Mouse (Mus musculus) left cerebral cortex, adult 8-10 months (tissue): ENCODE measurements around the gene Slc29a2. TPM values are rescaled to one million over a fixed set of nuclear protein-coding genes. Genes with fewer than 3 reads are reported as not detected.

Experiments used
- DNase-seq, 2 experiments: peaks; one replicate each; pipeline ENCODE4 v3.0.0; 2022; ENCODE audit warnings: low spot score in 2 of 2
- total RNA-seq, 4 experiments: library from RNA; stranded (reverse); gene quantifications; 2 replicates each; pipeline ENCODE4 v1.2.4; 2022

Gene Slc29a2
- total RNA-seq, 4 experiments from 2014 or later, result 11.6 to 17.6 (median 13.5) TPM

DNA sequence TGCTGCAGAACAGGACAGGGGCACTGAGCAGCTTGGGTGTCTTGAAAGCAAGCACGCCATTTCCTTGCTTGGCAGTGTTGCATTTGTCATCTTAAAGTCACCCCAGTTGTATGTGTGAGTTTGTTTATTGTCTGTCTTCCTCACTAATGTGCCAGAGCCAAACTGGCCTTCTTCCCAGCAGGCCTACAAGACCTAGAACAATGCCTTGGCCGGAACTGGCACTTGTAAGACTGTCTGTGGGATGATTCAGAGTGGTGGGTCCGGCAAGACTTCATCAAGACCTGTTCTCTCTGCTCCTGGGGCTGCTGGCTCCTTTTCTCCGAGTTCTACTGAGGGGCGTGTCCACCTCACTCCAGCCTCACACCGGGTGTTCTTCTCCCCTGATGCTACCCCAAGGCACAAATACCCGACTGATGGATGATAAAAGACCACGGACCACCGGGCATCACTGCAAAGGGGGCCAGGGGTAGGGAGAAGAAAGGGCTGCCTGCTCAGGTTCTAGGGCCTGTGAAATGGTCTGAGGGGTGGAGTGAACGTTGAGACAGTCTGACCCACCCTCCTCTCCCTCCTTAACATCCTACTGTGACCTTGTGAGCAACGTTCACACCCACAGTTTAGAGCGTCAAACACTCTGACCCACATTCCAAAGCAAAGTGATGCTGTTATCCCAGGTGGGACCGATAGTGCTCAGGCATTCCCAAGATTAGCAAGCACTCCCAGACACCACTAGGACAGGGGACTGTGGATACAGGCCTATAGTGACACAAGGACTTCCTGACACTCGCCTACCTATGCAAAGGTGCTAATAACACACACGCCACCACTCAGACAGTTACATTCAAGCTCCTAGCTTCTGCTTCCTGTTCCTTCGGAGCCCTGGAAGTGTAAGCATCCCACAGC lies 34.5 kb downstream of the Slc29a2 start:
- DNase-seq, result peak in 1 of 2 experiments; percentile 21

DNA sequence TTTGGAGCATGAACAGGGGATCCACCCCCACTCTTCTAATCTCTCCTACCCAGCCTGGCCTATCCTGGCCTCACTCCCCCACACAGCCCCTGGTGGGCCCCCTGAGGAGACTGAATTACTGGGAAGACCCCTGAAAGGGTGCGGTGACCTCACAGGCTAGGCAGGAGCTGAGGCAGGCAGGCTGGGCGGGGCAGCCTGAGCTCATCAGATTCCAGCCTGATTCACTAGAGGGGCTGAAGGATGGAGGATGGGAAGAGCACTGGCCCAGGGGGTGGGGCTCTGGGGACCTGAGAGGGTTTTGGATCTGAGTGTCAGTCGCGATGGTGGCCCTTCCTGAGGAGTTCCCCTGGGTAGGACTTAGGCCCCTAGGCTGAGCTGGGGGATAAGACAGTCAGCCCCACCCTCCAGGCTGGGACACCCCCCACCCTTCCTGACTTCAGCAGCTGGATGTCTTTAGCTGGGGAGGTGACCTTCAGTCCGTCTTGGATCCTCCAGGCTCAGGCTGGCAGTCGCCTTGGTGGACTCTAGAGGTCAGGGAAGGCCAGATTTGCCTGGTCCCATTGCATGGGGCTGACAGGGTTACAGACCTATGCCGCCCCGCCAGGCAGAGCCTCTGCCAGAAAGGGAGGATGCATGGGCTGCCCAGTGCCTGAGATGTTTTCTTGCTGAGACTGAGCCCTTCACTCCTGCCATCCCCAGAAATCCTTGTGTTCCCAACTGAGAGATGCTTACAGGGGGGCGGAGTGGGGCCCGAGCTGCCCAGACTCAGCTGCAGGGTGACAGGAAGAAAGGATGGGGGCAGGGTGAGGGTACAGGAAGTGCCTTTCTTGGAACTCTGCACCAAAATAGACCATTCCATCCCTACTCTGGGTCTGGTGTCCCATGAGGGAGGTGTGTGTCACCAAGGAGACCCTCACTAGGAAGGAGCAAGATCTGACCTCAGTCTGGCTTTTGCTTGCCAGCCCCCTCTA lies 35.4 kb downstream of the Slc29a2 start:
- DNase-seq, result no peak

DNA sequence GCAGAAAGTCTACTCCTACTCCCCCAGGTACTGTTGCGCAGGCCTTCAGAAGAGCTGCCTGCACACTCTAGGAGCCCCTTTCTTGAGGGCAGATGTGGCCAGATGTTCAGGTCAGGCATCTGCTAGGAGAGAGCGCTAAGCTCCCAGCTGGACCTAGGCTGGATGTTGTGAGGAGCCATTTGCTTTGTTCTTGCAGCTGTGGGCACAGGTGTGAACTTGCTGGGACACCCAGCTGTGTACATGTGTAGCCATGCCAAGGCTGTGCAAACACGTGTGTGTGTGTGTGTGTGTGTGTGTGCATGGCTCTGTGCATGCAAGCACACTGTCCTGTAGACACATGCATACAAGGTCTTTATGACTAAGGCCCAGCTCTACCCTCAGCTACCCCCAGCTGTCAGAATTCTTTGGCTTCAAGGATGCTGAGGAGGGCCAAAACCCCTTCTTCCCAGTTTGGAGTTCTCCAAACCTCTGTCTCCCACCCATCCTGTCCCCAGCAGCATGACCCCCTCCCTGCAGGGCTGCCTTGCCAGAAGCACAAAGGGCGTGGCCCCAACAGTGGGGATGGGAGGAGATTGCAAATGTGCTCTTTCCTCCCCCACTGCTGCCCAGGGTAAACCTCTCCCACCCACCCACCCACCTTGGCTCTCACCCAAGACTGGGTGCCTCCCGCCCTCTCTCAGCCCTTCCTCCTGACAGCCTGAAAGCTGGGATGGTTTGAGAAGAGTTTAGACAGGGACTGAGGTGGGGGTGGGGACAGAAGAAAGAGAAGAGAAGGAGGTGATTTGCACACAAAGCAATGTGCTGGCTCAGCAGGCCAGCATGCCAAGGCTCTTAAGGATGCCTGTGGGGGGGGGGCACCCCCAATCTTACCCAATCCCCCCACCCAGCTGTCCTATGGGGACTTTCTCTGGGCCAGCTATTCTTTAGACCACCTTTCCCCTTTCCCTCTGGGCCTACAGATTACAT lies 37.0 kb downstream of the Slc29a2 start:
- no peak for DNase-seq

DNA sequence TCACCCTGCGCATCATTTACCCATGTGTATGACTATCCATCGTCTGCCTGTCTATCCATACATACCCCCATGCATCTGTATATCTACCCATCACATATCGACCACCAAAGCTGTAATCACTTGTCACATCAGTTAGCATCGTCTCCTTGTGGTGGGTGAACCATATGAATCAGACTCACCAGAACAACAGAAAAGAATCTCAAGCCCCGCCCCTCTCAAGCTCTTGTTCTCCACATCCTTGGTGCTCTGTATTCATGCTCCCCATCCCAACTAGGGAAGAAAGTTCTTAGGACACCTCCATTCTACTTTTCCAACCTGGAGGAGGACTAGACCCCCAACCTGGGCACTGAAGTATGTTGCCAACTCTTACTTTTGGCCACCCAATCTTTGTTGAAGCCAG lies 38.4 kb downstream of the Slc29a2 start:
- DNase-seq, result no peak

DNA sequence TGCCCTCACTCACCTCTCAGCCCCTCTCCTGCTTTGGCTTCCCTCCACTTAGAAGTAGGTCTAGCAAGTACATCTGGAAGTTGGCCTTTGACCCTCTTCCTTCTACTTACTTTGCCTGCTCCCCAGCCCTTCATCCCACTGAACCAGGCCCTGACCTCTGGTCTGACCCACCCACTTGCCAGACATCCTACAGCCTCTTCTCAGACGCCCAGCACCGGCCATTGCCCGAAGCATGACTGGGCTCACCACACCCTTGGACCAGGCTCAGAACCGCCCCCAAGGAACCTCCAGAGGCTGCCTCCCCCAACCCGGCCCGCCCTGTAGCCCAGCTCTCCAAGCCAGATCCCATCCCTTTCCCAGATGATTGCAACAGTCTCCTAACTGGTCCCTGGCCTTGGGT lies 38.8 kb downstream of the Slc29a2 start:
- no peak for DNase-seq

DNA sequence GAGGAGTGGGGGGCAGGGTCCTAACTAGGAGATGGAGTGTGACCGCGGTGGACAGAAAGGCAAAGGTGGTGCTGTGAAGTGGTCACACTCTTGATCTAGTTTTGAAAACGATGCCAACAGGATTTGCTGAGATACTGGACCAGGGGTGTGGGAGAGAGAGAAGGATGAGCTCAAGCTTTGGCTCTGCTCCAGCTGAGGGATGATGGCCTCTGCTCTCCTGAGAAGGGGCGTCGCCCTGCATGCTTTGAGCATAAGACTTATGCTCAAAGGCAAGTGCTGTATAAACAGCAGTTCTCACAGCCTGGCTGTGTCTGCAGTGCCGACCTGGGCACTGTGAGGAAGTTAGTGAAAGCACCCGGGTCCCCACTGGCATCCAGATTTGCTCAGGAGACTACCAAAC lies 41.4 kb downstream of the Slc29a2 start:
- DNase-seq, result no peak

DNA sequence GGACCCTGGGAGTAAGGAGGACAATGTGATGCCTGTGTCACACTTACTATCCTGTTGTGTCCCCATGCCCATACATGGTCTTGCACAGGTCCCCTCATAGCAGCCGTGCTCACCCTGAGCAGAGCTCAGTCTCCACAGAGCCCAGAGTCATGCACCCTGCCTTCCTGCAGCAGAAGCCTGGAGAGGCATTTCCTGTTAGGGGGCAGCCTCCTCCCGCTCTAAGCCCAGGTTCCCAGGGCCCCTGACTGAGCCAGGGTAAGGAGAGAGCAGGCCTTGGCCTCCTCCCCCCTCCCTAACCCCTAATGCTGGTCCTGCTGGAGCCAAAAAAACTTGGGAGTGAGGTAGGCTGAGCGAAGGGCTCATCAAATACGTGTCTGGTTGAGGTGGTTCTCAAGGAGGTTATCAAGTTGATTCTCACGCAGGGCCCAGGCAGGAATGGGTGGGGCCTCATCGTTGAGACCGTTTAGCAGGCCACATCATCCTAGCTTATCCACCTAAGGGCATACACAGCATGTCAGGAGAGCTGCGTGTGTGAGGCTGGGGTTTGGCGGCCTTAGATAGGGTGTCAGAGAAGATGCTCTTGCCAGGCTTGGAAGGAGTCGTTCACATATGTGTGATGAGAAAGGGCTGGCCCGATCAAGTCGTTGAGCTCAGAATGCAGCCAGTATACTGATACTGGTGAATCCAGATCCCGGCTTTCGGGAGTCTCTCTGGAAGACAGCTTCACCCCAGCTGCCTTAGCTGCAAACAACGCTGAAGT lies 43.6 kb downstream of the Slc29a2 start:
- no peak for DNase-seq

DNA sequence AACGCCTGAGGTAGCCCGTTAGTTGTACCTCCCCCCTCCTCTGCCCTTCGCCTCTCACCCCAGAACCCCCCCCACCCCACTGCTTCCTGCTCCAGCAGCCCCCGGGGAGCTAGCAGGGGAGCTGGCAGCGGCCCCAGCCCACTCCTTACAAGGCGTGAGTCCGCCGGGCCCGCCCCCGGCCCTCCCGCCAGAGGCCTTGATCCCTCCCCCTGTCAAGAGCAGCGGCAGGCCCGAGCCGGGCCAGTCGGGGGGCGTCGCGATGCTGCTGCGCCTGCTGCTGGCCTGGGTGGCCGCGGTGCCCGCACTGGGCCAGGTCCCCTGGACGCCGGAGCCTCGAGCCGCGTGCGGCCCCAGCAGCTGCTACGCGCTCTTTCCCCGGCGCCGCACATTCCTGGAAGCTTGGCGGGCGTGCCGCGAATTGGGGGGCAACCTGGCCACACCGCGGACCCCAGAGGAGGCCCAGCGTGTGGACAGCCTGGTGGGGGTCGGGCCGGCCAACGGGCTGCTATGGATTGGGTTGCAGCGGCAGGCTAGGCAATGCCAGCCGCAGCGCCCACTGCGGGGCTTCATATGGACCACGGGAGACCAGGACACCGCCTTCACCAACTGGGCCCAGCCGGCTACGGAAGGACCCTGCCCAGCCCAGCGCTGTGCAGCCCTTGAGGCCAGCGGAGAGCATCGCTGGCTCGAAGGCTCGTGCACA lies 44.4 kb downstream of the Slc29a2 start, which contains the start of gene Cd248:
Gene Cd248, plus strand, starts transcription at position 212 of the 703 bp plus-strand sequence.
- no peak for DNase-seq

DNA sequence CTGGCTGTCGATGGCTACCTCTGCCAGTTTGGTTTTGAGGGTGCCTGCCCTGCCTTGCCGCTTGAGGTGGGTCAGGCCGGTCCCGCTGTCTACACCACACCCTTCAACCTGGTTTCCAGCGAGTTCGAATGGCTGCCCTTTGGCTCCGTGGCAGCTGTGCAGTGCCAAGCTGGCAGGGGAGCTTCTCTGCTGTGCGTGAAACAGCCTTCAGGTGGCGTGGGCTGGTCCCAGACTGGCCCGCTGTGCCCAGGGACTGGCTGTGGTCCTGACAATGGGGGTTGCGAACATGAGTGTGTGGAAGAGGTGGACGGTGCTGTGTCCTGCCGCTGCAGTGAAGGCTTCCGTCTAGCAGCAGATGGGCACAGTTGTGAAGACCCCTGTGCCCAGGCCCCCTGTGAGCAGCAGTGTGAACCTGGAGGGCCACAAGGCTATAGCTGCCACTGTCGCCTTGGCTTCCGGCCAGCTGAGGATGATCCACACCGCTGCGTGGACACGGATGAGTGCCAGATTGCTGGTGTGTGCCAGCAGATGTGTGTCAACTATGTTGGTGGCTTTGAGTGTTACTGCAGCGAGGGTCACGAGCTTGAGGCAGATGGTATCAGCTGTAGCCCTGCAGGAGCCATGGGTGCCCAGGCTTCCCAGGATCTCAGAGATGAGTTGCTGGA lies 45.0 kb downstream of the Slc29a2 start:
- DNase-seq, result no peak

DNA sequence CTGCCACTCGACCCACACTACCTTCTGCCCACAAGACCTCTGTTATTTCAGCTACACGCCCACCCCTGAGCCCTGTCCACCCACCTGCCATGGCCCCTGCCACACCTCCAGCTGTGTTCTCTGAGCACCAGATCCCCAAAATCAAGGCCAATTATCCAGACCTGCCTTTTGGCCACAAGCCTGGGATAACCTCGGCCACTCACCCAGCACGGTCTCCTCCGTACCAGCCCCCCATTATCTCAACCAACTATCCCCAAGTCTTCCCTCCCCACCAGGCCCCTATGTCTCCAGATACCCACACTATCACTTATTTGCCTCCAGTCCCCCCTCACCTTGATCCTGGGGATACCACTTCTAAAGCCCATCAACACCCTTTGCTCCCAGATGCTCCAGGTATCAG lies 45.8 kb downstream of the Slc29a2 start:
- no peak for DNase-seq

DNA sequence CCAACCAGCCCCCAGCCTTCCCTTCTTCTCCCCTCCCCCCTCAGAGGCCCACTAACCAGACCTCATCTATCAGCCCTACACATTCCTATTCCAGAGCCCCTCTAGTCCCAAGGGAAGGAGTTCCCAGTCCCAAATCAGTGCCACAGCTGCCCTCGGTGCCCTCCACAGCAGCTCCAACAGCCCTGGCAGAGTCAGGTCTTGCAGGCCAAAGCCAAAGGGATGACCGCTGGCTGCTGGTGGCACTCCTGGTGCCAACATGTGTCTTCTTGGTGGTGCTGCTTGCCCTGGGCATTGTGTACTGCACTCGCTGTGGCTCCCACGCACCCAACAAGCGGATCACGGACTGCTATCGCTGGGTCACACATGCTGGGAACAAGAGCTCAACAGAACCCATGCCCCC lies 46.3 kb downstream of the Slc29a2 start:
- DNase-seq, result no peak

DNA sequence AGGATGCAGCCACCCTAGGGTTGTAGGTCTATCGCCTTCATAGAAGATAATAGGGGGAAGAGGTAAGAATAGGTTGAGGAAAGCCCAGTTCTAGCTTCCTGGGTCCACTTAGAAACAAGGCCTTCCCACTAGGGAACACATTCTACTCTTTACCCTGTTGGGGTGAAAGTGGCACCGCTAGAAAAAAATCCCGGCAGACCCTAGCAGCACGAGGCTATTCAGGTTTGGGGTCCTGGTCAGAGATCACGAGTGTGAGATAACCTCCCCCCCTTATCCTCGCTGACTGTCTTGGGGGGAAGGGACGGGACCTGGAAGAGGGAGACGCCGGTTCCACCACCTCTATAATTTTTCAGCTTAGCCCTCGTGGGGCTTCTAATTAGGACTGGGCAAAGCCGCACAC lies 47.4 kb downstream of the Slc29a2 start:
- DNase-seq, result no peak

DNA sequence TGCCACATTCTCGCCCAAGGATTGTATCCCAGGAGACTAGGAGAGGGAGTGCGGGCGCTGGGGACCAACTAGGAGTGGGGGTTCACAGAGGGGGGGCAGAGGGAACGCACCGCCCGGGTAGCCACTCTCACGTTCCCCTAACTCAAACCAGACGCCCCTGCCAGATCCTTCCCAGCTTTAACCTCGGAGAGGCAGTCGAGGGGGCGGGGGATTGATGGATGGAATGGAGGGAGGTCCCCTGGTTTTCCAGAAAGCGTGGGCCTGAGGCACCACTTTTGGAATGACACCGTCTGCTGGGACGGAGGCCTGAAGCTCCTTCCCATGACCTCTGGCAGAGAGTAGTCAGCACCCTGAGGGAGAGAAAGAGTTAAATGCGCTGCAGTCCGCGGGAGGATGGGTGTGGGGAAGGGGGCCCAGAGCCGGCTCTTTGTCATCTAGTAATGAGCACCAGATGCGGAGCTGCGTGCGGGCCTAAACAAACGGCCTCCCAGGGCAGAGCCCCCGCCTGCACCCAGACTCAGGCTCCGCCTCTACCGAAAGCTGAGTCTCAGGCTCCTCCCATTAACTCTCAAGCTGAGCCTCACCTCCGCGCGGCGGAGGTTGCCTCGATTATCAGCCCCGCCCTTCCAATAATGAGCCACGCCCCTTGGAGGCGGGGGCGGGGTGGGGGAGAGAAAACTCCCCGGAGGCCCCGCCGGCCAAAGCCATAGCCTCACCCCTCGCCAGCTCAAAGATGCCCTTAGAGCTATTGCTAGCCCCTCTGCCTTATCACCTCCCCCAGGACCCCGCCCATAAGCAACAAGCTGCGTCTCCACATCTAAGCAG lies 48.1 kb downstream of the Slc29a2 start:
- DNase-seq, result peak in 1 of 2 experiments; percentile 33

DNA sequence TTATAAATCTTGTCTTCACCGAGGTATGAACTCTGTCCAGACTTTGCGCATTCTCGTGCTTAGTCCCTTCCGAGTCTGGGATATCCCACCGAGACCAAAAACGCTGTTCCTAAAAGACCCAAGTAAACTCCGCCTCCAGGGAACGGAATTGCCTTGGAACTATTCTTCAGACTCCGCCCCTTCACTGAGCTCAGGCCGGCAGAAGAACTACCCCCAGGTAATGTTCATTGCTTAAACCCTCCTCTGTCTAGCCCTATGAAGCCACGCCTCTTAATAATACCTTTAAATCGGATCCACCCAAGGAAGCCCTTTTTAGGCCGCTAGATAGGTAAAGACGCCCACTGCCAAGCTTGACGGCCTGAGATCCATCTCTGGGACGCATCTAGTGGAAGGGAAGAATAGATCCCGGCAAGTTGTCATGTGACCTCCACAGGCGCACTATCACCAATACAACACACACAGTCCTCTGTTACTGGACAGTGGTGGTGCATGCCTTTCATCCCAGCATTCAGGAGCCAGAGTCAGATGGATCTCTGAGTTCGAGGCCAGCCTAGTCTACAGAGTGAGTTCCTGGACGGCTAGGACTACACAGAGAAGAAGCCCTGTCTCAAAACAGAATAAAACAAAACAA lies 48.8 kb downstream of the Slc29a2 start:
- no peak for DNase-seq

DNA sequence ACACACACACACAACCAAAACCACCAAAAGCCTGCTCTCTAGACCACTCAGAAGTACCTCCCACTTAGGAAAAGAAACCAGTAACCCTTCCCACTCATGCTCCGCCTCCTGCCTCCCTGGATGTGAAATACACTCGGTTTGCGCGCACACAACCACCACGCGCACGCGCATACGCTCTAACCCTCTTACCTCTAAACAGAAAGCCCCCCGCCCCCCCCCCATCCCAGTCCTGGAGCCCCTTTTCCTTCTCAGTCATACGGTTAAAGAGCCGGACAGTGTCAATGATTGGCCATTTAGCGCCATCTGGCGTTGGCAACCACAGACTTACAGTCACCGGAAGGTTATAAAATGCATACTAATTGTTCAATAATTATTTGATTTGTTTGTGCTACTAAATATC lies 49.4 kb downstream of the Slc29a2 start:
- no peak for DNase-seq

DNA sequence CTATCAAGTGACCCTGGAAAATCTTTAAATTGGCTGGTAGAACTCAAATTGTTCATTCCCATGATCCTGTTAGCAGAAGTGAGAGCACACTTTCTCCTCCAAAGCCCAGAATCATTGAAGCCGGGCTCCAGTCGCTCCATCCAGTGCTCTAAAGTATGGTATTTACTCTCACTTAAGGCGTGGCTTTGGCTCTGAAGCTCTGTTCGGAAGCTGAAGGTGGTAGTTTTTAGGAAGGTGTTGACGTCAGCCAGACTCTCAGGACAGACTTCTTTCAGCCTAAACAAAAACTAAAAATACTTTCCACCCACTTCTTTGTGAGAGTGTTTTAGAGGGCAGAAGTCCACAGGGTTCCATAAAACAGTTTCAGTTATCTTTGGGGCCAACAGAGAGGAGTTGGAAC lies 49.9 kb downstream of the Slc29a2 start:
- no peak for DNase-seq

DNA sequence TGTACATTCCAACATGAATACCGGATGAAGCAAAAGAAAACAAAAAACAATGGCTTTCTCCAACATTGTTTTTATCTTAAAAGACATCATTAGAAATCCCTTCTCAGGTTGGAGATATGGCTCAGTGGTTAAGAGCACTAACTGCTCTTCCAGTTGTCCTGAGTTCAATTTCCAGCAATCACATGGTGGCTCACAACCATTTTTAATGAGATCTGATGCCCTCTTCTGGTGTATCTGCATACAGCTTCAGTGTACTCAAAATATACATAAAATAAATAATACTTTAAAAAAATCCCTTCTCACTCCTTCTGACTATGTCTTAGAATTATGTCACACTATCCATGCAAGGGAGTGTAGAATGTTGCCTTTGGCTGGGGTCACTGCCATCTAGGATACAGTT lies 55.6 kb downstream of the Slc29a2 start:
- DNase-seq, result no peak
